Mouse (Mus musculus): ENCODE data around the gene Rpl22.

The Rpl22 gene

GRCm38 (mm10) chr4:152296874-152297861, 28.4 kb upstream of the Rpl22 start, which contains the start of gene Icmt:
Icmt (plus strand) TSS chr4:152297227.
- DNase-seq, result peak; percentile 99

DNA sequence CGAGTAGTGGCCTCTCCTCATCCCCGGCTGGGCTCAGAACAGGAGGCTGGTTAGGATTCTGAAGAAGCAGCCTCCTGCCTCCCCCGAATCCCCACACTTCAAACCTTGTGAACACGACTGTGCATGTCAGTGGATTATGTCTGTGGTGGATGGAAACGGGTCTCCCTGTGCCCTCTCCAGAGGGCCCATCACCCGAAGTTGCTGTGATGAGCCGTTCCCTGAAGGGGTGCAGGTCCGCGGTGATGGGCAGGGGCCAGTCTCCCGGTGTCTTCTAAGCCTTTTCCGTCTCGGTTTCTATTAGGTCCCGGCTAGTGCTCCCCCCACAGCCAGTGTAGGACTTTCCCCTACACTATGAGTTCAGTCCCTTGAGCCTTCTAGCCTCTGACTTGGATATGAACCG, 26.7 kb upstream of the Rpl22 start:
- DNase-seq, result no peak

- no peak for DNase-seq
These were observed 25.2 kb upstream of the Rpl22 start for GRCm38 (mm10) chr4:152300375-152300774.

DNA sequence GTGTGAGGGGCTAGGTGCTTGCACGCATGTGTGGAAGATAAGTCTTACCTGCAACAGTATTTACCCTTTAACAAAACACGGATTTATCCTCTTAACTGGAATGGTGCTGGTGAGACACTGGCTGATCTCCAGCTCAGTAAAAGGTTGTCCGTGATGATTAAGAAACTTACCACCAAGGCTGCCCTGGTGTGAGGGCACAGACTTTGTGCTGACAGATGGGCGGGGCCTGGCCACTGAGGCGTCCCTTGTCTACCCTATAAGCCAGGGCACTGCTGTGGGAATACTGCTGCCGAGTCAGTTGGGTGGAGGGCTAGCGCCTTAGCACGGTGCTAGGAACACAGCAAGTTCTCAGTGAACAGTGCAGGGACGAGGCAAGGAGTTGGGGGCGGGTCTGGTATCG, 23.5 kb upstream of the Rpl22 start:
- no peak for DNase-seq

DNA sequence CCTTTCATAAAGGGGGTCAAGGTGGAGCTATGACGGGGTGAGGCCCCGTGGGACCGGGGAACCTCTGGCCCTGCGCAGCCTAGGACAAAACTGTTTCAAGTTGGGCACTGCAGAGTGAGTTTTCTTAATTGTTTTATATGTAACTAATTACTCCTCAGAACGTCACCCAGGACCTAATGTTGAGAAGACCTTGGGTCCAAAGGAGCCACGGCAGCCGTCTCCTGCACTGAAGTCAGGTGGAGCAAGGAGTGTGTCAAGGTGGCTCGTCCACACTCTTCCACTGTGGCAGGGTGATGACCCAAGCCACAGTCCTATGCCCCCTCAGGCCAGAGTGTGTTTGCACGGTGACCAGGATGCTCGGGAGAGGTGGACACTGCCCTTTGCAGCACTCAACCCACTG, 22.4 kb upstream of the Rpl22 start:
- DNase-seq, result no peak

GRCm38 (mm10) chr4:152304685-152305084, 20.9 kb upstream of the Rpl22 start:
- DNase-seq, result no peak

GRCm38 (mm10) chr4:152305991-152306390, 19.6 kb upstream of the Rpl22 start:
- no peak for DNase-seq

DNA sequence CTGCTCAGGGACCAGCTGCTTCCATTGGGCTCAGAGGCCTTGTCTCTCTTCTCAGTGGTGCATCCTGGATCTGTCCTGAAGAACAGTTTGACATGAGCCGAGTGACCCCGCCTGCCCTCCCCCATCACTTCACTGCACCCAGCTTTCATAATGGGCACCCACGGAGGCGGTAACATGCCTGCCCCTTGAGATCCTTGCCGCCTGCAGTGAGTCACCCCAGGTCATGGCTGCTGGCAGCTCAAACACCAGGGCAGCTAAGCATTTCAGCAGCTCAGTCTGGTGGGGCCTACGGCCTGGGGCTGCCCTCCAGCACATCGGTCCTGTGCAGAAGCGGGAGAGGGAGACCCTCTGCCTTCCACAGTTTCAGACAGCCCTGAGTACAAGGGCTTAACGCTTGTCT, 18.0 kb upstream of the Rpl22 start:
- no peak for DNase-seq

DNA sequence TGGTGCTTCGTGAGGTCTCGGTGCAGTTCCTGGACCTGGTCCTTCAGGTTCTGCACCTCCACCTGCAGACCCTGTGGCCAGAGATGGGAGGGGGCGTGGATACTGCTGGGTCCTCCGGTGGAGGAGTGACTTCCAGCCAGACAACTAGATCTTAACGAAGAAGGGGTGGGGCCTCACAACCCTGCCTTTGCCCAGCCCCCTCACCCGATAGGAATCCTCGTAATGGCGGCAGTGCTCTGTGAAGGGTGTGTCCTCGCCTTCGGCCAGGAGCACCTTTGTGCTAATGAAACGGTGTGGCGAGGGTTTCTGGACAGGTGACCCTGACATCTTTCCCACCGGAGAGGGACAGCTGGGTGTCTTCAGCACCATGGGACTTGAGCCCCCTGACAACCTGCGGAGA, 13.4 kb upstream of the Rpl22 start:
- no peak for DNase-seq

- peak; percentile 42 for DNase-seq
These were observed 12.3 kb upstream of the Rpl22 start for GRCm38 (mm10) chr4:152313211-152313632.

GRCm38 (mm10) chr4:152313934-152314333, 11.6 kb upstream of the Rpl22 start:
- no peak for DNase-seq

GRCm38 (mm10) chr4:152315498-152316213, 9.9 kb upstream of the Rpl22 start:
- DNase-seq, result peak; percentile 40

- DNase-seq, result no peak
These were observed 7.9 kb upstream of the Rpl22 start for GRCm38 (mm10) chr4:152317631-152318033.

- DNase-seq, result peak; percentile 46
These were observed 6.9 kb upstream of the Rpl22 start, which contains the start of gene Rnf207 for GRCm38 (mm10) chr4:152318517-152319234. Rnf207 (minus strand) TSS chr4:152318993.

DNA sequence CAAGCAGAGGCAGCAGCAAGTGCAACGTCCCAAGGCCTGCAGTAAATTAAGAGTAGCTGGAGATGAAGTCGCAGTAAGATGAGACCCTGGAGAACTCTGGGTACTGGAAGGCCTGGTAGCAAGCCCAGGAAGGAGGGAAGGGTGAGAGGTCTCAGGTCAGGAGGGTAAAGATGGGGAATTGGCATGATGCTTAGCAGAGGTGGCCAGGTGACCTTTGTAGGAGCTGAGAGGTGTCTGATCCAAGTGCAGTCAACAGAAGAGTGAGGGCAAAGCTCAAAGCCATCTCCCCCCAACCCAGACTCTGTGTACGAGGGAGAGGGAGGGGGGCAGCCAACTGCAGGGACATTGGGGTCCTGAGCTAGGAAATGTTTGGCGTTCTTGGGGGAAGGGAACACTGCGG, 4.1 kb upstream of the Rpl22 start:
- DNase-seq, result no peak

GRCm38 (mm10) chr4:152324641-152325562, 640 bp upstream of the Rpl22 start:
- no peak for DNase-seq

GRCm38 (mm10) chr4:152326543-152326942, 1.0 kb downstream of the Rpl22 start:
- no peak for DNase-seq

- no peak for DNase-seq
These were observed 3.1 kb downstream of the Rpl22 start for GRCm38 (mm10) chr4:152328691-152329090.

DNA sequence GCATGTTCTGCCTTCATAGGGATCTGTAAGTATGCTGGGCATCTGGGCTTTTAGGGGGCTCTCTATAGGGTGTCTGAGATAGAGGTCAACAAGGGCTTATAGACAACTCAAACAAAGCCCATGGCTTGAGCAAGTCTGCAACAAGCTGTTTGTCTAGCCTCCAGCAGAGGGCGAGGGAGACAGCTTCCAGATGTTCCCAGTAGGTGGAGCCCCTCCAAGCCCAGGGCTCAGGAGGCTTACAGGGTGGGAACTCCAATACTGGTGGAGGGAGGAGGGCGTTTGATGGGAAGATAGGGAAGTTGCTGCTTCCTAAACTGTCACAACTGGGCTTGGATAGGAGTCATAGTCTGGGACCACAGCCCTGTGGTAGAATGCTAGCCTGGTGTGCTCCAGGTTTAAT, 7.4 kb downstream of the Rpl22 start:
- peak; percentile 67 for DNase-seq

DNA sequence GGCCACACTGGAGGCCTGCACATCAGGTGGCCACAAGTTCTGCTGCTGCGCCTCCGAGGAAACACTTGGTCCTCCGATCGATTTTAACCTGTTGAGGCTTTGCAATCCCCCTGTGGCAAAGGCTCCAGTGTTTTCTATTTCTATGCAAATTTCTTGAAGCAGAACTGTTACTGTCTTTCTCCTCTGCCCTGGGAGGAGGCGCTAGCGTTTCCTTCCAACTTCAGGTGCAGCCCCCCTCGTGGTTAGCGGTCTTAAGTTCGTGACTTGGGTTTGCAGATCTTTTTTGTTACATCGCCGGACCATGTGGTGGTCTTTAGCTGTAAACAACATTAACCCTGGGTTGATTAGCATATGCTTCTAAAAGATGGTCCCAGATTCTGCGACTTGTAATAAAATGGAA, 8.0 kb downstream of the Rpl22 start:
- no peak for DNase-seq

DNA sequence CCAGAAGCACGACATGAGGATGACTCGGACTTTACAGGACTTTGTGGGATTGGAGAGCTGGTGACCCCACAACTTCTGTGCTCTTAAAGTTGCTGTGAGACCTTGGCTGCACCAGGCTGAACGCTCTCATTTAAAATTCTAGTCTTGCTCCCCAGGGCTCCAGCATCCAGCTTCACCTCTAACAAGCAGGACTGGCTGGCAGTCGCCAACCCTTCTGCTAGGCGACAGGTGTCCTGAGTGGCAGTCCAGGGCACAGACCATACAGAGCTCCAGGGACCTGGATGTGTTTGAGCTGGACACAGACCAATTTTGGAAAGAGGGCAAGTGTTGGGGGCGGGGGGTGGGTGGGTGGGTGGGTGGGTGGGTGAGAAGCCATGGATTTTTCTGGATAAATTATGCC, 12.2 kb downstream of the Rpl22 start:
- no peak for DNase-seq
